In genomic region chr15:101128181-101129089, GRCm38 (mm10) we compare ENCODE assay signal across 8 mouse cellular contexts. TPM values are rescaled to one million over a fixed set of nuclear protein-coding genes. Genes with fewer than 3 reads are reported as not detected.
DNase-seq lines count a peak whose midpoint lies in the region; TF ChIP-seq lines count a peak whose summit lies in the region.

Gene Acvrl1 (plus strand): TSS chr15:101128522.

- DNase-seq in adrenal gland, adult 2 months = peak; percentile 45
- DNase-seq in heart, adult 9 months (ENCODE audit: low spot score in 2 of 2) = peak; percentile 80 to 82
- peak; percentile 75 for DNase-seq in kidney, adult 2 months
- peak; percentile 66 for DNase-seq in lung, adult 2 months
- DNase-seq in Muller cell, postnatal 12 days (ENCODE audit: inconsistent ontology term) = no peak
- no peak for DNase-seq in spleen, postnatal 36 days (ENCODE audit: low spot score in 2 of 2)
- DNase-seq in right cerebral cortex, postnatal 4 days = no peak

- no peaks in the 10 kb centered on the region for H3K4me1 ChIP-seq in cortical plate, adult 2 months (ENCODE audit: control insufficient read depth, insufficient read depth, low read length)
- H3K4me1 ChIP-seq in kidney, adult 2 months (ENCODE audit: control insufficient read depth, insufficient read depth, low read length) = peaks cover 2% of the 10 kb centered on the region
- H3K4me1 ChIP-seq in lung, adult 2 months (ENCODE audit: control insufficient read depth, insufficient read depth, low read length) = peaks cover 2% of the 10 kb centered on the region

- no peaks in the 10 kb centered on the region for H3K36me3 ChIP-seq in kidney, adult 2 months (ENCODE audit: control insufficient read depth, insufficient read depth, low read length)

- peak within 1 kb of the TSS; percentile 68 for H3K27ac ChIP-seq in cortical plate, adult 2 months (ENCODE audit: insufficient read depth, low read length)
- H3K27ac ChIP-seq in kidney, adult 2 months (ENCODE audit: insufficient read depth, low read depth, low read length) = peak within 1 kb of the TSS; percentile 89

- WGBS in kidney, adult 2 months = 10% methylated on average over 46 of the region's 46 CpGs
- 3% methylated on average over 46 of the region's 46 CpGs for WGBS in lung, adult 2 months

- no peak for TF ChIP-seq CTCF in cortical plate, adult 2 months (IDR thresholded peaks at IDR 0.05; ENCODE audit: extremely low read depth, insufficient read depth, low read length)
- TF ChIP-seq CTCF in kidney, adult 2 months (conservative IDR thresholded peaks at IDR 0.05; ENCODE audit: insufficient read depth, insufficient read length, low read depth, low read length) = no peak
- TF ChIP-seq CTCF in lung, adult 2 months (IDR thresholded peaks at IDR 0.05; ENCODE audit: insufficient read depth, low read length) = no peak

- H3K4me3 ChIP-seq in cortical plate, adult 2 months (ENCODE audit: insufficient read depth, low read length) = peak within 1 kb of the TSS; percentile 18
- peak within 1 kb of the TSS; percentile 62 for H3K4me3 ChIP-seq in kidney, adult 2 months (ENCODE audit: insufficient read depth, low read depth, low read length)
- H3K4me3 ChIP-seq in lung, adult 2 months (replicated peaks; ENCODE audit: extremely low read depth, low read depth, low read length) = peak within 1 kb of the TSS; percentile 94

- no peak for TF ChIP-seq POLR2A in cortical plate, adult 2 months (IDR thresholded peaks at IDR 0.05; ENCODE audit: extremely low read depth, insufficient read depth, low read length)
- TF ChIP-seq POLR2A in kidney, adult 2 months (IDR thresholded peaks at IDR 0.05; ENCODE audit: low read depth, low read length) = peak; percentile 26
- TF ChIP-seq POLR2A in lung, adult 2 months (IDR thresholded peaks at IDR 0.05; ENCODE audit: borderline replicate concordance, extremely low read depth, low read depth, low read length) = peak; percentile 70; the same call in 1 of the 2 replicates

- H3K27me3 ChIP-seq in kidney, adult 2 months (replicated peaks; ENCODE audit: control insufficient read depth, insufficient read depth, low read length) = no peaks in the 10 kb centered on the region

RNA-seq across cellular contexts. Expression of gene Acvrl1, which starts in this region (rescaled TPM):
- 10 to 100 TPM; 15.0 to 22.6 TPM for total RNA-seq in adrenal gland, adult 2 months (2021)
- polyA plus RNA-seq in adrenal gland, adult 2 months (2012; rRNA removed) = 20.9 and 23.3 TPM in 2 replicates
- 20.9 and 24.7 TPM in 2 replicates for polyA plus RNA-seq in cortical plate, adult 2 months (2012; rRNA removed)
- polyA plus RNA-seq in kidney, adult 2 months (2012; rRNA removed) = 33.4 and 34.1 TPM in 2 replicates
- polyA plus RNA-seq in lung, adult 2 months (2012; rRNA removed) = 672 and 695 TPM in 2 replicates

Comparison
In these comparisons a context has a peak if more than half of its experiments do, and no peak if none do; other contexts are left out.
1. RNA of gene Acvrl1 (polyA plus RNA-seq): 672 to 695 TPM in lung, adult 2 months; 33.4 to 34.1 TPM in kidney, adult 2 months, 20.9 to 24.7 TPM in cortical plate, adult 2 months and 20.9 to 23.3 TPM in adrenal gland, adult 2 months; every median in the first group is over 10 times any median in the second.
2. DNase-seq: peak in adrenal gland, adult 2 months (single experiment), heart, adult 9 months (2 of 2), kidney, adult 2 months (single experiment) and lung, adult 2 months (single experiment); none in Muller cell, postnatal 12 days (single experiment), spleen, postnatal 36 days (0 of 2) and right cerebral cortex, postnatal 4 days (single experiment).
3. H3K4me3 ChIP-seq: peak in every context shown above with its lines; median percentile 94 in lung, adult 2 months; 62 in kidney, adult 2 months; 18 in cortical plate, adult 2 months.